Mouse (Mus musculus) neural tube, embryonic 14.5 days (tissue): ENCODE results near the gene Gpsm2. TPM values are rescaled to one million over a fixed set of nuclear protein-coding genes. Genes with fewer than 3 reads are reported as not detected.
"Not testable (repeated sequence)": the region's sequence is repeated elsewhere in the genome, so short reads cannot be mapped to it uniquely, and the experiment has no call there.

ENCODE experiments used
- ATAC-seq: fragments of 200-750 bp; cut with Nextera tagmentation; 2 replicates; pipeline ENCODE4 v1.8.0; 2017; ENCODE audit warnings: low read depth, mild to moderate bottlenecking, moderate TSS enrichment, moderate library complexity
- H3K27ac ChIP-seq: fragments of 300-500 bp; sonication (generic); 2 replicates; pipeline ENCODE4 v1.5.1; 2014; ENCODE audit warnings: low read depth, mild to moderate bottlenecking, control low read depth, low read length, moderate library complexity, mixed read lengths
- H3K27me3 ChIP-seq: fragments of 300-500 bp; sonication (generic); 2 replicates; pipeline ENCODE4 v1.6.1; 2014; ENCODE audit warnings: low read length; ENCODE audit not compliant: control insufficient read depth, insufficient read depth
- H3K36me3 ChIP-seq: fragments of 300-500 bp; sonication (generic); 2 replicates; pipeline ENCODE4 v1.6.1; 2014; ENCODE audit warnings: low read length, mixed read lengths; ENCODE audit not compliant: control insufficient read depth, insufficient read depth
- H3K4me1 ChIP-seq: fragments of 300-500 bp; sonication (generic); 2 replicates; pipeline ENCODE4 v1.6.1; 2014; ENCODE audit warnings: low read length; ENCODE audit not compliant: control insufficient read depth, insufficient read depth
- H3K4me2 ChIP-seq: fragments of 300-500 bp; sonication (generic); 2 replicates; pipeline ENCODE4 v1.6.1; 2014; ENCODE audit warnings: mild to moderate bottlenecking, low read depth, low read length, control low read depth
- H3K4me3 ChIP-seq: fragments of 300-500 bp; sonication (generic); 2 replicates; pipeline ENCODE4 v1.5.1; 2014; ENCODE audit warnings: low read depth, low read length, control low read depth, mixed read lengths
- H3K9ac ChIP-seq: fragments of 300-500 bp; sonication (generic); replicated peaks from 2 replicates; pipeline ENCODE4 v1.6.1; 2014; ENCODE audit warnings: low read depth, mild to moderate bottlenecking, control low read depth, low read length, mixed read lengths
- H3K9me3 ChIP-seq: fragments of 300-500 bp; sonication (generic); 2 replicates; pipeline ENCODE4 v1.6.1; 2016; ENCODE audit warnings: low read length; ENCODE audit not compliant: control insufficient read depth
- WGBS: fragments of 180-500 bp; shearing (Covaris S2); extraction: QIAGEN DNeasy Blood & Tissue Kit; methylation state at CpG from one replicate; pipeline ENCODE4 v1.1.7; 2014; 5-methylcytosine and 5-hydroxymethylcytosine counted together
- polyA plus RNA-seq: library from polyadenylated mRNA; unstranded; fragments of >200 nt; fragmentation: Nextera tagmentation; extraction: Ambion mirVana; gene quantifications from 2 replicates; pipeline ENCODE4 v1.2.1, GENCODE M21; 2014

Gpsm2 gene
- polyA plus RNA-seq, 1 experiment from 2014 or later = 15.6 TPM

DNA sequence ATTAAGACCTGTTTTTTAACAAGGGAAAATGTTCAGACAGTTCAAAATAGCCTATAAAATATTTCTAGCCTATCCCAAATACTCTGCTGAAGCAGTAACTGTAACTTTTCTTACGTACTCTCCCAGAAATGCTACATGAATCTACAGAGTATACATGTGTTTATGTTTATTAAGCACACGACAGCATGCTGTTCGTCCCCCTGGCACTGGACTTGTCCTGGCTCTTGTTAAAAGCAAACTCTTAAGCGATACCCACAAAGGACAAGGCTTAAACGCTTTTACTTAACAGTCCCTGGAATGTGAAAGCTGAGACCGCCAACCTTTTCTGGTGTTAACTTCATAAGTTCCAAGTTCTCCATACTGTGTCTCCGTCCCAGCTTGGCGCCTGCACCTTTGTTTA, 32.7 kb downstream of the Gpsm2 start:
- no peak for ATAC-seq
- WGBS = 87% methylated on average over 8 of the region's 8 CpGs

GRCm38 (mm10) chr3:108689015-108689441, 33.1 kb downstream of the Gpsm2 start:
- H3K36me3 ChIP-seq = no peaks in the 10 kb centered on the region
- ATAC-seq = no peak

More for the DNA sequence above, 32.7 kb downstream of the Gpsm2 start:
- no peaks in the 10 kb centered on the region for H3K4me1 ChIP-seq
- no peaks in the 10 kb centered on the region for H3K36me3 ChIP-seq
- H3K4me2 ChIP-seq = no peak overlapping the region
- no peak overlapping the region for H3K4me3 ChIP-seq
- H3K27ac ChIP-seq = no peak overlapping the region
- H3K27me3 ChIP-seq = no peaks in the 10 kb centered on the region
- no peak overlapping the region for H3K9ac ChIP-seq
- H3K9me3 ChIP-seq = no peaks in the 10 kb centered on the region

GRCm38 (mm10) chr3:108685701-108686100, 36.4 kb downstream of the Gpsm2 start:
- ATAC-seq = no peak
- H3K27ac ChIP-seq = no peak overlapping the region
- no peak overlapping the region for H3K9ac ChIP-seq
- peaks cover 12% of the 10 kb centered on the region; the same call in 1 of the 2 replicates for H3K36me3 ChIP-seq
- H3K4me2 ChIP-seq = no peak overlapping the region
- no peaks in the 10 kb centered on the region for H3K27me3 ChIP-seq
- no peaks in the 10 kb centered on the region for H3K9me3 ChIP-seq
- H3K4me1 ChIP-seq = no peaks in the 10 kb centered on the region
- H3K4me3 ChIP-seq = no peak overlapping the region
- WGBS = 97% methylated on average over 7 of the region's 7 CpGs

More at GRCm38 (mm10) chr3:108689015-108689441, 33.1 kb downstream of the Gpsm2 start:
- H3K4me1 ChIP-seq = no peaks in the 10 kb centered on the region
- no peak overlapping the region for H3K27ac ChIP-seq
- 57% methylated on average over 6 of the region's 6 CpGs for WGBS
- no peaks in the 10 kb centered on the region for H3K9me3 ChIP-seq
- no peak overlapping the region for H3K4me3 ChIP-seq
- H3K4me2 ChIP-seq = no peak overlapping the region
- H3K9ac ChIP-seq = no peak overlapping the region
- no peaks in the 10 kb centered on the region for H3K27me3 ChIP-seq

GRCm38 (mm10) chr3:108683597-108683996, 38.5 kb downstream of the Gpsm2 start:
- H3K9ac ChIP-seq, H3K4me3 ChIP-seq, H3K27me3 ChIP-seq, H3K4me2 ChIP-seq, H3K4me1 ChIP-seq, H3K27ac ChIP-seq, H3K9me3 ChIP-seq, ATAC-seq: not testable (repeated sequence)
- peaks cover 26% of the 10 kb centered on the region; the same call in 1 of the 2 replicates for H3K36me3 ChIP-seq
- 96% methylated on average over 5 of the region's 5 CpGs for WGBS

DNA sequence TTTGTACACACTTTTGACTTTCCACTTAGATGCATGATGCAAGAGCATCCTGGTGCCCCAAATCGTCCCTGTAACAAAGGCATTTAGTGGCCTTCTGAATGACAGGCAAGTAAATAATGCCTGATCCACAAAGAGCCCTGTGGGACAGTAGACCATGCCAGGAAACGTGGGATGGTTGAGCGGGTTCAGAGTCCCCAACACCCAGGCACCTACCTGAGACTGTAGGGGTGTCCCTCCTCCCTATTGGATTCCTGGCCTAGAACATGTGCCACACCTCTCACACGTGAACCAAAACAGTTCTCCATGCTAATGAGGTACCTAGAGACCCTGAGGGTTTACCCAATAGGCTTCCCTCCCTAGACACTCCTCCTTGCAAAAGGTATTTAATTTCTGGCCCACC, 41.1 kb downstream of the Gpsm2 start:
- Histone ChIP-seq H3K36me3 (peaks cover 44% of the 10 kb centered on the region; the same call in 1 of the 2 replicates), H3K4me3 (no peak overlapping the region), H3K27ac (no peak overlapping the region), H3K4me2 (no peak overlapping the region), H3K9me3 (no peaks in the 10 kb centered on the region), H3K27me3 (no peaks in the 10 kb centered on the region), H3K9ac (no peak overlapping the region), H3K4me1 (no peaks in the 10 kb centered on the region)
- ATAC-seq = no peak
- 85% methylated on average over 4 of the region's 4 CpGs for WGBS

DNA sequence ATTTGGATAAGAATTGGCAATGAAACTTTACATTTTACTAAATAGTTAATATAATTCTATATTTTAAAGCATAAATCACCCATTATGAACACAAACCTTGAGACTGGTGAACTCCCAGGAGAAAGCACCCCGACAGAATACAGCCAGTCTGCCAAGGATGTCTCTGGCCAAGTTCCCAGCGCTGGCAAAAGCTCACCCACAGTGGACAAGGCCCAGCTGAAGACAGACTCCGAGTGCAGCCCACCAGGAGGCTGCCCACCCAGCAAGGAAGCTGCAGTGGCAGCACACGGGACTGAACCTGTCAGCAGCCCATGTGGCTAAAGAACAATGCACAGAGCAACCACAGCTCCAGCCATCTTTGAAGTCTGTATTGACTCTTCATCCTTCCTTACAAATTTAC, 45.5 kb downstream of the Gpsm2 start:
- 74% methylated on average over 4 of the region's 4 CpGs for WGBS
- Histone ChIP-seq H3K36me3 (peaks cover 57% of the 10 kb centered on the region), H3K9me3 (no peaks in the 10 kb centered on the region), H3K4me2 (no peak overlapping the region), H3K27ac (no peak overlapping the region), H3K4me3 (no peak overlapping the region), H3K9ac (no peak overlapping the region), H3K27me3 (no peaks in the 10 kb centered on the region), H3K4me1 (no peaks in the 10 kb centered on the region)
- no peak for ATAC-seq

- WGBS = 82% methylated on average over 1 of the region's 1 CpGs
- no peaks in the 10 kb centered on the region for H3K27me3 ChIP-seq
Observed at GRCm38 (mm10) chr3:108660941-108661340, 61.2 kb downstream of the Gpsm2 start.

GRCm38 (mm10) chr3:108658612-108659011, 63.5 kb downstream of the Gpsm2 start:
- Histone ChIP-seq H3K4me1 (peaks cover 10% of the 10 kb centered on the region), H3K27ac (no peak overlapping the region), H3K9ac (no peak overlapping the region), H3K27me3 (no peaks in the 10 kb centered on the region), H3K9me3 (no peaks in the 10 kb centered on the region), H3K36me3 (peaks cover 11% of the 10 kb centered on the region), H3K4me2 (no peak overlapping the region), H3K4me3 (no peak overlapping the region)
- no peak for ATAC-seq
- WGBS = 95% methylated on average over 9 of the region's 9 CpGs

More at GRCm38 (mm10) chr3:108660941-108661340, 61.2 kb downstream of the Gpsm2 start:
- H3K36me3 ChIP-seq = peaks cover 25% of the 10 kb centered on the region
- no peak for ATAC-seq
- no peak overlapping the region for H3K4me3 ChIP-seq
- H3K9ac ChIP-seq = no peak overlapping the region
- H3K4me1 ChIP-seq = no peaks in the 10 kb centered on the region
- H3K9me3 ChIP-seq = no peaks in the 10 kb centered on the region
- H3K4me2 ChIP-seq = no peak overlapping the region
- no peak overlapping the region for H3K27ac ChIP-seq

- WGBS = 69% methylated on average over 7 of the region's 7 CpGs
- Histone ChIP-seq H3K27ac (no peak overlapping the region), H3K4me1 (peaks cover 10% of the 10 kb centered on the region)
Observed at GRCm38 (mm10) chr3:108655486-108655885, 66.6 kb downstream of the Gpsm2 start.

More at GRCm38 (mm10) chr3:108655486-108655885, 66.6 kb downstream of the Gpsm2 start:
- Histone ChIP-seq H3K4me3 (no peak overlapping the region), H3K4me2 (no peak overlapping the region), H3K27me3 (no peaks in the 10 kb centered on the region), H3K9me3 (no peaks in the 10 kb centered on the region), H3K9ac (no peak overlapping the region), H3K36me3 (no peaks in the 10 kb centered on the region)
- ATAC-seq = no peak
